Mouse (Mus musculus): ENCODE measurements around the gene Ctrl.
A peak's percentile ranks its signal among the peaks of the same experiment; 100 is the strongest.
"Not testable (repeated sequence)": the region's sequence is repeated elsewhere in the genome, so short reads cannot be mapped to it uniquely, and the experiment has no call there.

The Ctrl gene

GRCm38 (mm10) chr8:105933762-105934161 is at the start of gene Ctrl:
TSS of gene Ctrl (minus strand) at chr8:105933862.
- ATAC-seq (ENCODE audit: low TSS enrichment) = no peak

- not testable (repeated sequence) for ATAC-seq (ENCODE audit: low TSS enrichment)
Measured at GRCm38 (mm10) chr8:105983406-105983805, 49.7 kb upstream of the Ctrl start.

GRCm38 (mm10) chr8:105981146-105981545 is 47.5 kb upstream of the Ctrl start:
- no peak for ATAC-seq (ENCODE audit: low TSS enrichment)

GRCm38 (mm10) chr8:105979325-105979724 is 45.7 kb upstream of the Ctrl start, which contains the start of gene Dpep3:
TSS of gene Dpep3 (minus strand) at chr8:105979429.
- ATAC-seq (ENCODE audit: low TSS enrichment) = no peak

GRCm38 (mm10) chr8:105975363-105975762 is 41.7 kb upstream of the Ctrl start:
- ATAC-seq (ENCODE audit: low TSS enrichment) = no peak

GRCm38 (mm10) chr8:105971019-105971720 is 37.5 kb upstream of the Ctrl start:
- no peak for ATAC-seq (ENCODE audit: low TSS enrichment)

- ATAC-seq (ENCODE audit: low TSS enrichment) = no peak
Measured at GRCm38 (mm10) chr8:105969367-105969766, 35.7 kb upstream of the Ctrl start.

GRCm38 (mm10) chr8:105966692-105967311 is 33.1 kb upstream of the Ctrl start:
- ATAC-seq (ENCODE audit: low TSS enrichment) = no peak

GRCm38 (mm10) chr8:105965905-105966341 is 32.3 kb upstream of the Ctrl start, which contains the start of gene Slc12a4:
TSS of gene Slc12a4 (minus strand) at chr8:105966097.
- ATAC-seq (ENCODE audit: low TSS enrichment) = peak; percentile 62; the same call in 1 of the 2 replicates

- ATAC-seq (ENCODE audit: low TSS enrichment) = peak; percentile 27; the same call in 1 of the 2 replicates
Measured at GRCm38 (mm10) chr8:105965266-105965904, 31.7 kb upstream of the Ctrl start.

GRCm38 (mm10) chr8:105964506-105965265 is 31.0 kb upstream of the Ctrl start:
- ATAC-seq (ENCODE audit: low TSS enrichment) = no peak

- no peak for ATAC-seq (ENCODE audit: low TSS enrichment)
Measured at GRCm38 (mm10) chr8:105961536-105961935, 27.9 kb upstream of the Ctrl start.

GRCm38 (mm10) chr8:105961101-105961500 is 27.4 kb upstream of the Ctrl start:
- no peak for ATAC-seq (ENCODE audit: low TSS enrichment)

- 0 out of 2 replicates have a peak, but pooled peaks have one; percentile 41 for ATAC-seq (ENCODE audit: low TSS enrichment)
Measured at GRCm38 (mm10) chr8:105959350-105959749, 25.7 kb upstream of the Ctrl start.

- ATAC-seq (ENCODE audit: low TSS enrichment) = 0 out of 2 replicates have a peak, but pooled peaks have one; percentile 31
Measured at GRCm38 (mm10) chr8:105957813-105958212, 24.2 kb upstream of the Ctrl start.

- no peak for ATAC-seq (ENCODE audit: low TSS enrichment)
Measured at GRCm38 (mm10) chr8:105956556-105956955, 22.9 kb upstream of the Ctrl start.

GRCm38 (mm10) chr8:105951057-105951659 is 17.5 kb upstream of the Ctrl start:
- ATAC-seq (ENCODE audit: low TSS enrichment) = peak; percentile 56

- ATAC-seq (ENCODE audit: low TSS enrichment) = no peak
Measured at GRCm38 (mm10) chr8:105949350-105949749, 15.7 kb upstream of the Ctrl start.

- peak; percentile 38; the same call in 1 of the 2 replicates for ATAC-seq (ENCODE audit: low TSS enrichment)
Measured at GRCm38 (mm10) chr8:105943321-105943739, 9.7 kb upstream of the Ctrl start, which contains the start of gene Lcat. TSS of gene Lcat (minus strand) at chr8:105943382.

GRCm38 (mm10) chr8:105942542-105942941 is 8.9 kb upstream of the Ctrl start:
- ATAC-seq (ENCODE audit: low TSS enrichment) = no peak

- no peak for ATAC-seq (ENCODE audit: low TSS enrichment)
Measured at GRCm38 (mm10) chr8:105942026-105942425, 8.4 kb upstream of the Ctrl start.

All from frontal cortex, adult (tissue).